Mouse (Mus musculus): ENCODE measurements around the gene Rufy3. TPM values are rescaled to one million over a fixed set of nuclear protein-coding genes. Genes with fewer than 3 reads are reported as not detected.

The Rufy3 gene
- polyA plus RNA-seq, 1 experiment, result 6.4 TPM

GRCm38 (mm10) chr5:88685745-88686299 lies 121.0 kb downstream of the Rufy3 start:
- TF ChIP-seq CTCF (IDR thresholded peaks at IDR 0.05; ENCODE audit: extremely low read depth, insufficient read length, insufficient replicate concordance, low read depth, low read length) (no peak), POLR2A (IDR thresholded peaks at IDR 0.05; ENCODE audit: low read depth, low read length) (no peak)
- WGBS, result 46% methylated on average over 6 of the region's 6 CpGs
- no peaks in the 10 kb centered on the region; the same call in 1 of the 2 replicates for H3K4me1 ChIP-seq (ENCODE audit: control insufficient read depth, insufficient read depth, insufficient read length, low read length)
- H3K4me3 ChIP-seq (ENCODE audit: low read depth, low read length), result no peak overlapping the region
- H3K36me3 ChIP-seq (ENCODE audit: control insufficient read depth, insufficient read depth, low read length), result no peaks in the 10 kb centered on the region
- H3K27me3 ChIP-seq (ENCODE audit: control insufficient read depth, insufficient read depth, low read length), result no peaks in the 10 kb centered on the region
- no peak overlapping the region for H3K27ac ChIP-seq (ENCODE audit: insufficient read depth, low read depth, low read length)

GRCm38 (mm10) chr5:88687996-88688406 lies 123.2 kb downstream of the Rufy3 start:
- Histone ChIP-seq H3K4me3 (ENCODE audit: low read depth, low read length) (no peak overlapping the region), H3K27me3 (ENCODE audit: control insufficient read depth, insufficient read depth, low read length) (no peaks in the 10 kb centered on the region), H3K36me3 (ENCODE audit: control insufficient read depth, insufficient read depth, low read length) (no peaks in the 10 kb centered on the region), H3K4me1 (ENCODE audit: control insufficient read depth, insufficient read depth, insufficient read length, low read length) (peaks cover 2% of the 10 kb centered on the region; the same call in 1 of the 2 replicates), H3K27ac (ENCODE audit: insufficient read depth, low read depth, low read length) (no peak overlapping the region)
- TF ChIP-seq POLR2A (IDR thresholded peaks at IDR 0.05; ENCODE audit: low read depth, low read length) (no peak), CTCF (IDR thresholded peaks at IDR 0.05; ENCODE audit: extremely low read depth, insufficient read length, insufficient replicate concordance, low read depth, low read length) (no peak)
- 81% methylated on average over 8 of the region's 8 CpGs for WGBS

GRCm38 (mm10) chr5:88688583-88689187 lies 123.8 kb downstream of the Rufy3 start:
- TF ChIP-seq CTCF (IDR thresholded peaks at IDR 0.05; ENCODE audit: extremely low read depth, insufficient read length, insufficient replicate concordance, low read depth, low read length), result no peak
- no peak for TF ChIP-seq POLR2A (IDR thresholded peaks at IDR 0.05; ENCODE audit: low read depth, low read length)
- Histone ChIP-seq H3K27ac (ENCODE audit: insufficient read depth, low read depth, low read length) (no peak overlapping the region), H3K4me3 (ENCODE audit: low read depth, low read length) (no peak overlapping the region), H3K4me1 (ENCODE audit: control insufficient read depth, insufficient read depth, insufficient read length, low read length) (peaks cover 2% of the 10 kb centered on the region; the same call in 1 of the 2 replicates), H3K36me3 (ENCODE audit: control insufficient read depth, insufficient read depth, low read length) (no peaks in the 10 kb centered on the region), H3K27me3 (ENCODE audit: control insufficient read depth, insufficient read depth, low read length) (no peaks in the 10 kb centered on the region)
- WGBS, result 35% methylated on average over 15 of the region's 15 CpGs

GRCm38 (mm10) chr5:88689279-88689938 lies 124.6 kb downstream of the Rufy3 start:
- Histone ChIP-seq H3K27ac (ENCODE audit: insufficient read depth, low read depth, low read length) (no peak overlapping the region), H3K27me3 (ENCODE audit: control insufficient read depth, insufficient read depth, low read length) (no peaks in the 10 kb centered on the region), H3K4me3 (ENCODE audit: low read depth, low read length) (no peak overlapping the region), H3K36me3 (ENCODE audit: control insufficient read depth, insufficient read depth, low read length) (no peaks in the 10 kb centered on the region), H3K4me1 (ENCODE audit: control insufficient read depth, insufficient read depth, insufficient read length, low read length) (peaks cover 2% of the 10 kb centered on the region; the same call in 1 of the 2 replicates)
- TF ChIP-seq POLR2A (IDR thresholded peaks at IDR 0.05; ENCODE audit: low read depth, low read length) (no peak), CTCF (IDR thresholded peaks at IDR 0.05; ENCODE audit: extremely low read depth, insufficient read length, insufficient replicate concordance, low read depth, low read length) (no peak)
- WGBS, result 76% methylated on average over 3 of the region's 3 CpGs

GRCm38 (mm10) chr5:88690681-88691505 lies 126.1 kb downstream of the Rufy3 start:
- TF ChIP-seq CTCF (IDR thresholded peaks at IDR 0.05; ENCODE audit: extremely low read depth, insufficient read length, insufficient replicate concordance, low read depth, low read length) (no peak), POLR2A (IDR thresholded peaks at IDR 0.05; ENCODE audit: low read depth, low read length) (no peak)
- H3K4me3 ChIP-seq (ENCODE audit: low read depth, low read length), result no peak overlapping the region
- H3K36me3 ChIP-seq (ENCODE audit: control insufficient read depth, insufficient read depth, low read length), result no peaks in the 10 kb centered on the region
- WGBS, result 30% methylated on average over 10 of the region's 10 CpGs
- no peak overlapping the region for H3K27ac ChIP-seq (ENCODE audit: insufficient read depth, low read depth, low read length)
- no peaks in the 10 kb centered on the region for H3K27me3 ChIP-seq (ENCODE audit: control insufficient read depth, insufficient read depth, low read length)
- H3K4me1 ChIP-seq (ENCODE audit: control insufficient read depth, insufficient read depth, insufficient read length, low read length), result peaks cover 2% of the 10 kb centered on the region; the same call in 1 of the 2 replicates

GRCm38 (mm10) chr5:88691506-88692095 lies 126.8 kb downstream of the Rufy3 start:
- no peak overlapping the region for H3K27ac ChIP-seq (ENCODE audit: insufficient read depth, low read depth, low read length)
- H3K4me3 ChIP-seq (ENCODE audit: low read depth, low read length), result no peak overlapping the region
- no peaks in the 10 kb centered on the region for H3K36me3 ChIP-seq (ENCODE audit: control insufficient read depth, insufficient read depth, low read length)
- H3K27me3 ChIP-seq (ENCODE audit: control insufficient read depth, insufficient read depth, low read length), result no peaks in the 10 kb centered on the region
- no peak for TF ChIP-seq CTCF (IDR thresholded peaks at IDR 0.05; ENCODE audit: extremely low read depth, insufficient read length, insufficient replicate concordance, low read depth, low read length)
- no peak for TF ChIP-seq POLR2A (IDR thresholded peaks at IDR 0.05; ENCODE audit: low read depth, low read length)
- 17% methylated on average over 6 of the region's 6 CpGs for WGBS
- peaks cover 2% of the 10 kb centered on the region; the same call in 1 of the 2 replicates for H3K4me1 ChIP-seq (ENCODE audit: control insufficient read depth, insufficient read depth, insufficient read length, low read length)
